Mouse (Mus musculus) frontal cortex, postnatal 25 days (tissue): ENCODE measurements around the gene Adra1d.

ENCODE experiments used
- DNase-seq, 2 experiments: peaks; one replicate each; pipeline ENCODE4 v3.0.0; 2022; ENCODE audit warnings: low spot score in 2 of 2

Gene Adra1d

DNA sequence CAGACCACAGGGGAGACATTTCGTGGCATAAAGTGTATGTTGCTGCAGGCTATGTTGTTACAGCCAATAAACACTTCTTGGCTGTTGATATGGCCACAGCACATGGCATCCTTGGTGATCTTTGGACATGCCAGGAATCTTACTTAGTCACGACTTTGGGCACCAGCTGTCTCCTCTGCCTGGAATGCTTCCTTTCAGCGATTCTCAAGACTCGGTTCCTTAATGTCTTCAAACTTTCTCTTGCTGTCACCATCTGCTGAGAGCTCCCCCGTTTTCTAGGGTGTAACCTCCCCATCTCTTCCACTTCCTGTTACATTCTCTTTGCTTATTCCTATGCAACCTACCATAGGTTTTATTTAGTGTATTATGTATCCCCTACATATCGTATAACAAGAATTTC lies 22.3 kb downstream of the Adra1d start:
- DNase-seq = no peak

DNA sequence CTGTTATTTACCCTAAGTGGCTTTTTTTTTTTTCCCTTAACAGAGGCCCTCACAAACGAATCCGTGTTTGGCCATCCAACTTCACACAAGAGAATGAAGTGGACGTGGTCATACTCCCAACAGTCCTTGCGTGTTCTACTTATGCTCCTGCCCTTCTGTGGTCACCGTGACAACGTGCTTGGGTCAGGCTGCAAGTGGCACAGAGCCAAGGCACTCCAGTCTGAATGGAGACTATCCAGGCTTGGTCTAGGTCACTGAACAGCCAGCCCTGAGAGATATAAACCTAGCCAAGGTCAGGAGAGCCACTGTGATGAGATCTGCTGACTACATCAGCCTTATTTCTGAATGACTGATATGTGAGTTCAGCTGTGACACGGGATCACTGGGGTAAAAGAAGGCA lies 23.7 kb downstream of the Adra1d start:
- no peak for DNase-seq

DNA sequence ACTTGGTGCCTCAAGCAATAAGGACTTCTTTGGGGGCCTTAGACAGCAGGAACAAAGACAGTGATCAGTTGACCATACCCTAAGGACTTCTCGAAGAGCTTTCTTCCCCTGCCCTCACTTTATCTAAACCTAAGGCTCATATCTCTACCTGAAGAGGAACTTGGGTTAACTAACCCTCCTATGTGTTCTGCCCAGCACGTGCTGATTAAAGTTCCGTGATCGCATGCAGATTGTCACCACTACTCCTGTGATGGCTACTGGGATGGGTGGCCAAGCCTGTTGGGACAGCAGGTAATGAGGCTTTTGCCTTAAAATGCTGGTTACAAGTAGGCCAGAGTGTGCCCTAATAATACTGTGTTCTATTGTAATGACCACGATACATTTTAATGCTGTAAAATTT lies 26.9 kb downstream of the Adra1d start:
- DNase-seq = no peak

DNA sequence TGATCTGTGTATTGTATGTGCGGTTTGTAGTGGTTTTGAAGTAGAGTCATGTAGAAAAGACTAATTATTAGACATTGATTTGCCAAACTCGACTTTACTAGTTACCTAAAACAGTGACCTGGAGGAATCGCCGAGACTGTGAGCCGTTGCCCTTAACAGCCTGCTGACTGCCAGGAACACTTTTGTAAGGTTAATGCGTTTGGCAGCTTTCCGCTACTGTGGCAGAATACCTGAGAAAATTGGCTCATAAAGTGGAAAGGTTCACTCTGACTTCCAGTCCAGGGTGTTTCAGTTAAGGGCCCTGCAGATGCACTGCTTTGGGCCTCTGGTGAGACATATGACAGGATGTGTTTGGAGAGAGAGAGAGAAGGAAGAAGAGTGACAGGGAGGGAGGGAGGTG lies 30.8 kb downstream of the Adra1d start:
- DNase-seq = no peak

DNA sequence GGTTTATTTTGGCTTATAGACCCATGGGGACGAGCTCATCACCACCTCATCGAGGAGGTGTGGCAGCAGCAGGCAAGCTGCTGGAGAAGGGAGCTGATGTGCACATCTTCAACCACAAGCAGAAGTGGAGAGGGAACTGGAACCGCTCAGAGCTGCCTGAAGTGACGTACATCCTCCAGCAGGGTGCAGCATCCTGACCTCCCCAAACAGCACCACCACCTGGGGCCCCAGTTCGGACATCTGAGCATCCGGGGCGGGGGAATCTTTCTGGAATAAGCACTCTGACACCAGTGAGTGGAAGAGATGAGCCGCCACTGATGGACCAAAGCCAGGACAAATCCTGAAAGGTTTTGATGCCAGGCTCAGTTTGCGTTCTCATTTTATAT lies 31.5 kb downstream of the Adra1d start:
- DNase-seq = no peak

DNA sequence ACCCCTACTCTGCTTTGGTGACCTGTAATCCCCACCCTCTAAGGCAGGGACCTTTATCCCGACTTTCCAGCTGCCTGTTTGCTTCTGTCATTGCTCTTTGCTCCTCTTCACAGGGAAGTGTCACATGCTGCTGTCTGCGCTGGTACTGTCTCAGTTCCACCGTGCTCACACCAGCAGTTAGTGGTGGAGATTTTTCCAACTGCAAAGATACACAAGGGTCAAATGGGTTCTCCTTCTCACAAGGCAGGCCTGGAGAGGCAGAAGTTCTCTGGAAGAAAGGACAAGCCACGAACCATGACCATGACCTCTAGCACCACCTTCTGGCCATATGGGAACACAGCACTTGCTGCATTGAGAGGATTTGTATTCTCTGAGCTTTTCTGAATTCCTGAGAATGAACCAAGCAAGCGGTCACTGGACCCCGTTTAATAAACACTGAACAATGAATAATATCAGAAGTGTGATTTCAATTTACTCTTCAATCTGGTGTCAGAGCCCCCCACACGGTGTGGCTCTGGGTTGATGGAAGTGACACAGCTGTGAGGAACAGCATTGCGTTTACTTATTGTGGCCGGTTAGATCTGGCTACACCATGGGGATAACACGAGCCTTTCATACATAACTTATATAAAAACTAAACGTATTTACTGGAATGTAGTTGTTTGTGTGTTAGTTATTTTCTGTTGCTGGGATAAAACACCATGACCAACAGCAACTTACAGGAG lies 32.0 kb downstream of the Adra1d start:
- DNase-seq = peak in 1 of 2 experiments; percentile 56

DNA sequence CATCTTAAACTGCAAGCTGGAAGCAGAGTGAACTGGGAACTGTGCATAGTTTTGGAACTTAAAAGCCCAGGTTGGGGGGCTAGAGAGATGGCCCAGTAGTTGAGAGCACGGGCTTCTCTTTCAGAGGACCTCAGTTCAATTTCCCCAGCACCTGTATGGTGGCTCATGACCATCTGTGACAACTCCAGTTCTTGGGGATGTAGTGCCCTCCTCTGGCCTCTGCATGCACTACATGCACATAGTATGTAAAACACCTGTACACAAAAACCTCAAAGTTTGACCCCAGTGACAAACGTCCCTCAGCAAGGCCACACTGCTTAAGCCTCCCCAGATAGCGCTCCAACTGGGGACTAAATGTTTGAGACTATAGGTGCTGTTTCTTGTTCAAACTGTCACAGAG lies 35.0 kb downstream of the Adra1d start:
- DNase-seq = no peak

DNA sequence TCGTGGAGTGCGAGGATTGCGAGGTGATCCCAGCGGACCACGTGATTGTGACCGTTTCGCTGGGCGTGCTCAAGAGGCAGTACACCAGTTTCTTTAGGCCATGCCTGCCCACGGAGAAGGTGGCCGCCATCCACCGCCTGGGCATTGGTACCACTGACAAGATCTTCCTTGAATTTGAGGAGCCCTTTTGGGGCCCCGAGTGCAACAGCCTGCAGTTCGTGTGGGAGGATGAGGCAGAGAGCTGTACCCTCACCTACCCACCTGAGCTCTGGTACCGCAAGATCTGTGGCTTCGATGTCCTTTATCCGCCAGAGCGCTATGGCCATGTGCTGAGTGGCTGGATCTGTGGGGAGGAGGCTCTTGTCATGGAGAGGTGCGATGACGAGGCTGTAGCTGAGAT lies 41.3 kb downstream of the Adra1d start:
- DNase-seq = no peak

DNA sequence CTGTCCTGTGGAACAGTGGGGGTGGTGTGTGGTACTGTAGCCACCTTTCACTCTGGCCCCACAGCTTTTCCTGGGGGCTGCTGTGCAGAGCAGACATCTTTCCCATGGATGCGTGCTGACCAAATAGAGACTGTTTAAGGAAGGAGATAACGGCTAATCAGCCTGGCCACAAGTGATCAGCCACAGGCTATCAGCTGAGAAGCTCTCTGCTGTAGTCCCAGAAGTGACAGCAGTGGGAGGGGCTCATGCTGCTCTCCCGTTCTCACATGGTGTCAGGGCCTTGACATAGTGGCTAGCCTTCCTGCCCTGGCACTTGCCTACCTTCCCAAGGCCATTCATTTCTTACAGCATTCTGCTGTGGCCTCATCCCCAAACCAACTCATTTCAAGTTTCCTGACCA lies 43.3 kb downstream of the Adra1d start:
- DNase-seq = no peak

DNA sequence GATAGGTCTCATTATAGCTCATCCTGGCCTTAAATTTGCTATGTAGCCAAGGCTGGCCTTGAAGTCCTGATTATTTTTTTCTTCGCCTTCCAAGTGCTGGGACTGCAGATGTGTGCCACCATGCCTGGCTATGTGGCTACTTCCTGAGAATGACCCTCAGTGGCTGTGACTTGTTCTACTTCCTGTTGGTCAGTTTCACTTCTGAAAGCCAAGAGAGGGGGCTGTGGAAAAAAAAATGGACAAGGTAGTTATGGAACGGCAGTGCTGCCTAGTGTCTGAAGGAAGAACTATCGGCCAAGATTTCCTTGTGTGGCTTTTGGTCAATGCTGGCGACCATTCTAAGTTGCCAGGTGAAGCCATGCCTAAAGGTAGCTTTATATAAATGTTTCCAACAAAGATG lies 44.5 kb downstream of the Adra1d start:
- no peak for DNase-seq

DNA sequence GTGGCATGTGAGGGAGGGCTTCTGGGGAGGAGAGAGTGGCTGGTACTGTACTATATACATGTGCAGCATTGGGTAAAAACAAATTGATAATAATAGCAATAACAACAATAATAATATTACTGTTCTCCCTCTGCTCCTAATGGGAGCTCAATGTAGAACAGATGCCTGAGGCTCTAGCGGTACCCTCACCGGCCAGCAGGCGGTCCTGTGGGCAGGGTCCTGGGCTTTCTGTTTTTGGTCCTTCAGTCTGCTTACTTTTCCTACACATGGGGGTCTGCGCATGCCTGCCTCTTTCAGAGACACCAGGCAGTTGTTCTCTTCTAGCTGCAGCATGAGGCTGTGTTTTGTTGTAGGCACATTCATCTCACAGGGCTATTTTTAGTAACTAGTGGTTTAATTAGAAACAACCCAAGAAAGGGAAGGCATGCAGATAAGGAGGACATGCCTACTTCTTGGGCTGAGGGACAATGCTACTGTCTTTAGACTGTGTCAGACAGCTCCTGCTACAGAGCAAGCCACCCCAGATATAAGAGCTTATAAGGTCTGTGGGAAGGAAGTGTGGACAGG lies 47.9 kb downstream of the Adra1d start:
- DNase-seq = no peak

DNA sequence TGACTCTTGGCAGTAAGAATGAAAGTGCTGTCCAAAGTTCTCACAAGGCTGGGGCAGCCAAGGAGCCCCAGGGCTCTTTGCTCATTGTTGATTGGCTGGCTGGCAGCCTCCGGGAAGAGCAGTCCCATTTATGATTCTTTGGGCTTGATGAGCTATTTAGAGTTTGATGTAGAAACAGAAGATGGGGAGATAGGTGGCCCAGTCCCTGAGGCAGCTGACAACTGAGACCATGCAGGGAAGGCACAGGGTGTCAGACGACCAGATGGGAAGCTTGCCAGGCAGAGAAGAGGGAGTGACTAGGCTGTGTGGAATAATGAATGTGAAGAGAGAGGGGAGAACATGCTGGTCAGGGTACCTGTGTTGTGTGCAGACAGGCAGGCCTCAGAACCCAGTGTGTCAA lies 48.6 kb downstream of the Adra1d start:
- DNase-seq = no peak

DNA sequence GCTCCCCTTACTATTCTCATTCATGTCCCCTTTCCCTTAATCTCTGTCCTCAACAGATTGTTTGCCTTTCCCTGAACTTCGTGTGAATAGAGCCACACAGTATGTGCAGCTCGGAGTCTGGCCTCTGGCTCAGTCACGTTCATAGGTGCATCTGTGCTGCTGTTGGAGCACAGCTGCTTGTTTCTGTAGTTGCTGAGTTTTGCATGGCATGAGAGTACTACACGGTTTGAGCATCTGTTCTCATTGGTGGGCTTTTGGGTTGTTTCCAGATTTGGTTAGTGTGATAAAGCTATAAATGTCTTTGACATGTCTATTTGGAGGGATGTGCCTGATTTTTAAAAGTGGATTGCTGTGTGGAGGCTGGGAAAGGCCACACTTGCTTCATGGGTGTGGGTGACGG lies 51.6 kb downstream of the Adra1d start:
- DNase-seq = no peak

DNA sequence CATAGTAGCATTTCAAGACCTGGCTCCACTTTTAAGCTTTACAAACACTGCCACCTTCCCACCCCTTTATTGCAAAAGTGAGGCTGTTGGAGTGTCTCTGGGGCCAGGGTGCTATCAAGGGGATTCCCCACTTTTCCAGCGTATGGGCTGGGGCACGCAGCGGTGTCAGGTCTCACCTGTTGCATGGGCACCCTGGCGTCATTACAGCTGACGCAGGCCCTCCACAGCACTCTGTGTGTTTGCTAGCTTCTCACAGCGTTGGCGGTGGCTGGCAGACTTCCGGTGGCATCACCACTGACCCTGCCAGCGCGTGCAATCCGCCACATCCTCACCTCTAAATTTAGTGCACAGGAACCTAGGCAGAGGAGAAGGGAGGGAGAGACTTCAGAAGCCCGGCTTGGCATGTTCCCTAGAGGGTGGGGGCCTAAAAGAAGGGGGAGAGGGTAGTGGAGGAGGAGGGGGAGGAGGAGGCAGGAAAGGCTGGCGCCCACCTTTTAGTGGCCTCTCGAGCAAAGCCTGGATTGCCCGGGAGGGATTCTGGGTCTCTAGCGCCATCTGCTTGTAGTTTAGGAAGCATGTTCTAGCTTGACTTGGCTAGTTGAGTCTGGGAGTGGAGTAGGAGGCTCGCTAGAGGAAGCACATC lies 52.3 kb downstream of the Adra1d start:
- DNase-seq = peak in 1 of 2 experiments; percentile 53

DNA sequence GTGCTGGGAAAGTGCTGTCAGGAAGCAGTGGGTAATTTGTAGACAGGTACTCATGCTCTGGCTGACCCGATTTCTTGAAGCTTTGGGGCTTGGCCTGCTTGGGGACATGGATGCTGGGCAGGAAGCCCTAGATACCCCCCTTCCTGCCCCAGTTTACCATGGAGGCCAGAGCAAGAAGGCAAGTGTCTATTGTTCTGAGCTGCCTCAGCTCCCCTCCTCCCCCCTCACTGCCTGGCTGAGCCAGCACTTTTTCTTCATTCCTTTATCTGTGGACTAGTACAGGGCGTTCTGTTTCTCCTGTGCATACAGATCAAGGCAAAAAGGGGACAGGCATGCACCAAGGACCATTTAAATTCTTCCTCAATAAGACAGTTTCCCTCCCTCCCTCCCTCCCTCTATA lies 53.6 kb downstream of the Adra1d start:
- no peak for DNase-seq

DNA sequence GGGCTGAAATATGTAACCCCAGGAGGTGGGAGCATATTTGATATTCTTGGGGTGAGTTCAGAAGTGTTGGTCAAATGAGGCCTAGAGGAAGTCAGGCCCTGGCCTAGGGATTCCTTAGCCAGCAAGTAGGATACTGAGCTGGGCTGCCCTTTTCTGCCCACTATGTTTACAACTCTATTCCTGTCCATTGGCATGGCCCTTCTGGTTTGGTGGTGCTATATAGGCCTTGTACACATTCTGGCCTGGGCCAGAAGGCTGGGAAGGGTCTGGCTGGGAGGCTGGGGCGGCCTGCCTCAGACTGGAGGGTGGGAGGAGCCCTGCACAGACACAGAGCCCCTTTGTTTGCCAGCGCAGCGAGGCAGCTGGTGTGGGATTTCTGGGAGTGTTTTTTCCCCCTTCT lies 55.7 kb downstream of the Adra1d start:
- no peak for DNase-seq

DNA sequence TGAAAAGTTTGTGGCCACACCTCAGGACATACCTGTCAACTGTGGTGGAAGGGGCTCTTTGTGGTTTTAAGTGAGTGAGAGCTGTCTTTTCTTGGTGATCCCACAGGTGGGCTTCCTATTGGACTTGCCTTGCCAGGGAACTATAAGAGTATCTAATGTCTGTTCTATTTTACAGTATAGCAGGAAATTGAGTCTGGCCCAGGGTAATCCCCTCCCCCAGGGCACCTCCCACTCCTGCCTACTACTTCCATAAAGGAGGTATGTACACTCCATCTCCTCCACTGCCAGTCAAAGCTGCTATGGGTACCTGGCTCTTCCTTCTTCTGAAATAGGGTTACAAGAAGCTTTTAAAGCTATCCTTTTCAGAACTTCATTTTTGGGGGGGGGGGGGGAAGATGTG lies 56.7 kb downstream of the Adra1d start:
- DNase-seq = no peak

DNA sequence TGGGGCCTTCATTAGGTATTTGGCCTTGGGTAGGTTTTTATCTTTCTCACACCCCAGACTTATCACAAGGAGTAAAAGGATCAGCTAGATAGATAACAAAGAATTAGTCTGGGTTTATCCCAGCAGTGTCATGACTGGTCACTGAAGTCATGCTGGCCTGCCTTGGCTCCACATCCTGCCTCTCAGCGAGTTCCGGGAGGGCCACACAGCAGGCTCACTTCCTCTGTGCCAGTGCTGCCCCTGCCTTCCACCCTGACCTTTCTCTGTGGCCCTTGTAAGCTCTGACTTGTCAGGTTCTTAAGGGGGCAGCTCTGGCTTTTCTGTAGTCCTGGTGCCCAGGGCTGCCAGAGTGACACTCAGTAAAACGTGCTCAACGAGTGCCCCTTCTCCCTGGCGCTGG lies 59.5 kb downstream of the Adra1d start:
- DNase-seq = no peak

DNA sequence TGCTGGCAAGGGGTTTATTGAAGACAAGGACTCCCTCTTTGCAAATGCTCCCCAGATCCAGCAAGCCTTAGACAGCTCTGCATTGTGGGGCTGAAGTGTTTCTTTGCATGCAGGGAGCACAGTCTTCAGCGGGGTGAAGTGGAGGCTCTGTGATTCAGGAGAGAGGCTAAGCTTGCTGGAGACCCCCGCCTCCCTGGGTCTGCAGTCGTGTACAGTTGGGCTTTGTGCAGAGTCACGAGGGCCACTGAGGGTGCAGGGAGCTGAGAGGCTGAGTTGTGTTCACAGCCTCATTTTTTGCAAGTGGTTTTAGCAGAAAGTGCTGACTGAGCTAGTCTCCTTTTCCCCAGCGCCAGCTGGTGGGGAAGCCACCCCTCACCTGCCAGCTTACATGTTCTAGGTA lies 60.2 kb downstream of the Adra1d start:
- no peak for DNase-seq

DNA sequence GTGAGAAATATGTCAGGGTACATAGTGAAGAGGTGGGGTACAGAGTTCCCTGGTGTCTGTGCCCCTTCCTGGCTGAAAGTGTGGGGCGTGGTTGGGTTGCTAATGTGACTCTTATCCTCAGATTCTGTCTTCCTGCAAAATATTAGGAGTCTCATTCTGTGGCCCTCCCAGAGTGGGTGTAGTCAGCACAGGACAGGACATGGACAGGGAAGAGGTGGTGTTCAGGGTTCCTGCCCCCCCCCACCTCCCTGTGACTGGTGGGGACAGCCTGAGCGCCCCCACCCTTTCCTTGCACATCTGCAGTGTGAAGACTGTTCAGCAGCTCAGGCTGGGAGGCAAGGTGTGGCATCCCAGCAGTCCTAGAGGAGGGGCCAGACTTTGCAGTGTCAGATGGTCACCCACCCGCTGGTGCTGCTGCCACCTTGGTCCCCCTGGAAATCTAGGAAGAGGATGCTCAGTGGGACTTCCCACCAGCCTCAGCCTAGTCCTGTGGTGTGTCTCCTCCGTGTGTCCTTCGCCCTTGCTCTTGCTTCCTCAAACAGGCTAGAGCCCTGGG lies 62.7 kb downstream of the Adra1d start:
- DNase-seq = no peak

DNA sequence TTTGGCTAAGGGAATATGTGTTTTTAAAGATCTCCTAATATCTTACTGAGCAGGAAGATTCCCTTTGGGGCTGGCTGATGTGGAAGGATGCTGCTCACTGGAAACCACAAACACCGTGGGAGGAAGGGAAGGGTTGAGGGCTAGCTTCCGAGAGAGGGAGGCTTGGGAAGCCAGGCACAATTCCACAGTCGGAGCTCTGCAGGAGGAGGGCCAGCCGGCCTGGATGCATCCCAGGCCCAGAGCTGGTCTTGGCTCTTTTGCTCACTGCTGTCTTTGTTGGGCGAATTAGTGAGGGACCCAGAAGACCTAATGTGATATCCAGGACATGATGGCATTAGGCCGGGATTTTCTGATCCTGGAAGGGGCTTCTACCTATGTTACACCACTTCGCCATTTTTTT lies 63.9 kb downstream of the Adra1d start:
- no peak for DNase-seq

DNA sequence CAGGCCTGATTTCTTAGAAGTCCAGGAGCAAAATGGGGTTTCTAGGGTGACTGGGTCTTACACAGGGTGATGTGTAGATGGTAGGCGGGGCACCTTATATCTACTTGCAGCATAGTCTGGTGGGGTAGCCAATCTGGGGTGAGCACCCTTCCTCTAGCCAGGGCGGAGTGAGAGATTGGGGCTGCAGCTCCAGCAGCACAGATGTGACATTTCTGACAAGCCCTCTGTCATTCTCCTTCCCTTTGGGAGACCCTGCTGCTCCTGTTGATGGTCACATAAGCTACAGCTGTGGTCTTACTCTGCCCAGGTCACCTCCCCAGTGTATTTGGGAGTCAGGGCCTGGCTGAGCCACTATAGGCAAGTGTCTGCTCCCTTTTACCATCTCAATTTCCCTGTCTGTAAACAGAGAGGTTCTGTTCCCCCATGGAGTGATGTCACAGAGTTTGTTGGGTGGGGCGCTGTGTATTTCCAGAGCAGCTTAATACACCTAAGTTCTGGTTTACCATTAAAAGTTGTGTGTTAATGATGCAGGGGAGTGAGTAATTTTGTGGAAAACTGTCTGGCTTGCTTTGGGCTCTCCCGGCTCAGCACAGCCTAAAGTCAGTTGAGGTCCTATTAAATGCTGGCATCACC lies 64.7 kb downstream of the Adra1d start:
- no peak for DNase-seq
